ENCODE assay signal across 7 mouse cellular contexts in the genomic region with DNA sequence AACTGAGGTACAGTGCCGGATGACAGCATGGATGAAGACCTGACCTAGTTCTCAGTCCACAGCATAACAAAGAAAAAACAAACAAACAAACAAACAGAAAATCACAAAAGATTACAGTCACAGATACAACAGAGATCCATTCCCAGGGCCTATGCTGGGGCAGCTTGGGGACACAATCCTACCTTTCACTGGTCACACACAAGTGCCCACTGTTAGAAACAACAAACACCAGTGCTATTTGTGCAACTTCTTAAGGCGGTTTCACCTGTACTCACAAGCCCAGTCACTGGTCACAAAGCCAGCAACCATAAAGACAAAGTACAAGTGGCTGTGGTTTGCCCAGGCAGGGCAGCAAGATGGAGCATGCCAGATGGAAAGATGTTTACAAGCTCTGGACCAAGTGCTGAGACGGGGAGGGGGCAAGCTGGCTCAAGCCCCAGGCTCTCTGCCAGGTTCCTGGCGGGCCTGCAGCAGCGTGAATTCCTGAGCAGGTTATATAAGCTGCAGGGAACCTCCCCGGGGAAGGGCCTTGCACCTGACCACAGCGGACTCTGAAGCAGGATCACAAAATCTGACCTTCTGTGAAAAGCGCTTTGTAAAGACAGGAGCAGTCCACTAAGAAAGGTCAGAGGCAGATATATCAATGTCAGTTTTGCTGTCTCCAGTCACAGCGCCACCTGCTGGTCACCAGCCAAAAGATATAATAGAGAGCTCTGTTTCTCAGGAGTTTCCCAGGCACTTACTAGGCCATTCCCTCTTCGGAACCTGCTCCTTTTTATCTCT.
DNase-seq lines count a peak whose midpoint lies in the region; ATAC-seq lines count a peak whose summit lies in the region.

No protein-coding gene starts in this region.

- DNase-seq in adrenal gland, postnatal 14 days: peak; percentile 90
- peak; percentile 70 for DNase-seq in embryo, embryonic 9.5 days (ENCODE audit: extremely low spot score)
- DNase-seq in gastrocnemius, postnatal 4 days (ENCODE audit: low spot score in 2 of 2): peak; percentile 59 to 79
- DNase-seq in left cerebral cortex, postnatal 14 days (ENCODE audit: low spot score in 2 of 2): peak; percentile 80 to 84
- DNase-seq in spleen, adult 12 weeks (ENCODE audit: low spot score): peak; percentile 12

- no peaks in the 10 kb centered on the region for H3K27me3 ChIP-seq in intestine, embryonic 16.5 days (replicated peaks; ENCODE audit: control insufficient read depth, insufficient read depth, low read length)
- H3K27me3 ChIP-seq in midbrain, embryonic 12.5 days: no peaks in the 10 kb centered on the region

- H3K4me2 ChIP-seq in intestine, embryonic 16.5 days (ENCODE audit: low read depth, low read length): no peak overlapping the region
- no peak overlapping the region for H3K4me2 ChIP-seq in midbrain, embryonic 12.5 days (replicated peaks)

- no peak overlapping the region for H3K27ac ChIP-seq in intestine, embryonic 16.5 days (ENCODE audit: low read length)
- no peak overlapping the region for H3K27ac ChIP-seq in midbrain, embryonic 12.5 days (replicated peaks)

- intact Hi-C loops in left cerebral cortex, postnatal 14 days (cut with DNase I): loop anchor here (1.0 to 10.0 kb wide), 2 partner anchors 99 to 1319 kb away; no protein-coding TSS in a partner anchor

- H3K36me3 ChIP-seq in intestine, embryonic 16.5 days (ENCODE audit: control insufficient read depth, insufficient read depth, low read length): peaks cover 6% of the 10 kb centered on the region; the same call in 1 of the 2 replicates
- no peaks in the 10 kb centered on the region for H3K36me3 ChIP-seq in midbrain, embryonic 12.5 days

- 40% methylated on average over 10 of the region's 10 CpGs for WGBS in intestine, embryonic 16.5 days
- 58% methylated on average over 10 of the region's 10 CpGs for WGBS in midbrain, embryonic 12.5 days

- H3K4me1 ChIP-seq in intestine, embryonic 16.5 days (ENCODE audit: control insufficient read depth, insufficient read depth, low read length): peaks cover 11% of the 10 kb centered on the region; the same call in 1 of the 2 replicates
- H3K4me1 ChIP-seq in midbrain, embryonic 12.5 days: no peaks in the 10 kb centered on the region

- H3K4me3 ChIP-seq in intestine, embryonic 16.5 days (ENCODE audit: low read length): no peak overlapping the region
- H3K4me3 ChIP-seq in midbrain, embryonic 12.5 days: no peak overlapping the region

- ATAC-seq in intestine, embryonic 16.5 days: peak; percentile 55
- peak; percentile 38; the same call in 1 of the 2 replicates for ATAC-seq in midbrain, embryonic 12.5 days (ENCODE audit: low FRiP score, low read depth)

- H3K9ac ChIP-seq in intestine, embryonic 16.5 days (ENCODE audit: low read depth, low read length): no peak overlapping the region
- H3K9ac ChIP-seq in midbrain, embryonic 12.5 days (replicated peaks): no peak overlapping the region

- H3K9me3 ChIP-seq in intestine, embryonic 16.5 days (ENCODE audit: control insufficient read depth, low read length): no peaks in the 10 kb centered on the region
- no peaks in the 10 kb centered on the region for H3K9me3 ChIP-seq in midbrain, embryonic 12.5 days

Comparison
In these comparisons a context has a peak if more than half of its experiments do, and no peak if none do; other contexts are left out.
1. DNase-seq: peak in every context shown above with its lines; median percentile 90 in adrenal gland, postnatal 14 days; 82 in left cerebral cortex, postnatal 14 days; 70 in embryo, embryonic 9.5 days; 69 in gastrocnemius, postnatal 4 days; 12 in spleen, adult 12 weeks.